Mouse (Mus musculus): ENCODE data around the gene Prkg1. TPM values are rescaled to one million over a fixed set of nuclear protein-coding genes. Genes with fewer than 3 reads are reported as not detected.

The Prkg1 gene
- polyA plus RNA-seq, 1 experiment from 2014 or later, result 13.7 TPM

- Histone ChIP-seq H3K27me3 (replicated peaks; ENCODE audit: control insufficient read depth, insufficient read depth, low read length) (no peaks in the 10 kb centered on the region), H3K4me3 (ENCODE audit: low read depth, low read length) (no peak overlapping the region), H3K27ac (replicated peaks; ENCODE audit: low read depth, low read length) (no peak overlapping the region), H3K9me3 (ENCODE audit: control insufficient read depth, low read length) (no peaks in the 10 kb centered on the region), H3K4me2 (ENCODE audit: low read depth, low read length) (no peak overlapping the region), H3K4me1 (ENCODE audit: control insufficient read depth, insufficient read depth, low read length) (no peaks in the 10 kb centered on the region), H3K36me3 (ENCODE audit: control insufficient read depth, insufficient read depth, low read length) (no peaks in the 10 kb centered on the region), H3K9ac (ENCODE audit: low read depth, low read length) (no peak overlapping the region)
- ATAC-seq (ENCODE audit: low read depth) (no peak), DNase-seq (ENCODE audit: low spot score) (no peak)
- 76% methylated on average over 4 of the region's 4 CpGs for WGBS
Measured at GRCm38 (mm10) chr19:30844916-30845315, 919.9 kb downstream of the Prkg1 start.

- Histone ChIP-seq H3K4me3 (ENCODE audit: low read depth, low read length) (no peak overlapping the region), H3K9ac (ENCODE audit: low read depth, low read length) (no peak overlapping the region), H3K27me3 (replicated peaks; ENCODE audit: control insufficient read depth, insufficient read depth, low read length) (no peaks in the 10 kb centered on the region), H3K27ac (replicated peaks; ENCODE audit: low read depth, low read length) (no peak overlapping the region), H3K36me3 (ENCODE audit: control insufficient read depth, insufficient read depth, low read length) (no peaks in the 10 kb centered on the region), H3K9me3 (ENCODE audit: control insufficient read depth, low read length) (no peaks in the 10 kb centered on the region), H3K4me2 (ENCODE audit: low read depth, low read length) (no peak overlapping the region), H3K4me1 (ENCODE audit: control insufficient read depth, insufficient read depth, low read length) (no peaks in the 10 kb centered on the region)
- DNase-seq (ENCODE audit: low spot score) (no peak), ATAC-seq (ENCODE audit: low read depth) (no peak)
- WGBS, result 70% methylated on average over 4 of the region's 4 CpGs
Measured at GRCm38 (mm10) chr19:30843637-30844036, 921.2 kb downstream of the Prkg1 start.

- Histone ChIP-seq H3K4me2 (ENCODE audit: low read depth, low read length) (no peak overlapping the region; the same call in 1 of the 2 replicates), H3K9me3 (ENCODE audit: control insufficient read depth, low read length) (no peaks in the 10 kb centered on the region), H3K9ac (ENCODE audit: low read depth, low read length) (no peak overlapping the region), H3K27me3 (replicated peaks; ENCODE audit: control insufficient read depth, insufficient read depth, low read length) (no peaks in the 10 kb centered on the region), H3K4me3 (ENCODE audit: low read depth, low read length) (no peak overlapping the region), H3K27ac (replicated peaks; ENCODE audit: low read depth, low read length) (no peak overlapping the region), H3K4me1 (ENCODE audit: control insufficient read depth, insufficient read depth, low read length) (no peaks in the 10 kb centered on the region), H3K36me3 (ENCODE audit: control insufficient read depth, insufficient read depth, low read length) (no peaks in the 10 kb centered on the region)
- DNase-seq (ENCODE audit: low spot score), result peak; percentile 88
- 4% methylated on average over 4 of the region's 4 CpGs for WGBS
- ATAC-seq (ENCODE audit: low read depth), result peak; percentile 90
Measured at GRCm38 (mm10) chr19:30843052-30843564, 921.7 kb downstream of the Prkg1 start.

GRCm38 (mm10) chr19:30842640-30843039, 922.2 kb downstream of the Prkg1 start:
- Histone ChIP-seq H3K36me3 (ENCODE audit: control insufficient read depth, insufficient read depth, low read length) (no peaks in the 10 kb centered on the region), H3K4me3 (ENCODE audit: low read depth, low read length) (no peak overlapping the region), H3K4me1 (ENCODE audit: control insufficient read depth, insufficient read depth, low read length) (no peaks in the 10 kb centered on the region), H3K27ac (replicated peaks; ENCODE audit: low read depth, low read length) (no peak overlapping the region), H3K27me3 (replicated peaks; ENCODE audit: control insufficient read depth, insufficient read depth, low read length) (no peaks in the 10 kb centered on the region), H3K9ac (ENCODE audit: low read depth, low read length) (no peak overlapping the region), H3K4me2 (ENCODE audit: low read depth, low read length) (no peak overlapping the region), H3K9me3 (ENCODE audit: control insufficient read depth, low read length) (no peaks in the 10 kb centered on the region)
- ATAC-seq (ENCODE audit: low read depth), result 0 out of 2 replicates have a peak, but pooled peaks have one; percentile 19
- no peak for DNase-seq (ENCODE audit: low spot score)
- WGBS, result 19% methylated on average over 1 of the region's 1 CpGs

GRCm38 (mm10) chr19:30833045-30833651, 931.7 kb downstream of the Prkg1 start:
- ATAC-seq (ENCODE audit: low read depth) (no peak), DNase-seq (ENCODE audit: low spot score) (no peak)
- WGBS, result 11% methylated on average over 1 of the region's 1 CpGs
- H3K4me3 ChIP-seq (ENCODE audit: low read depth, low read length), result no peak overlapping the region
- no peak overlapping the region for H3K27ac ChIP-seq (replicated peaks; ENCODE audit: low read depth, low read length)
- no peaks in the 10 kb centered on the region for H3K27me3 ChIP-seq (replicated peaks; ENCODE audit: control insufficient read depth, insufficient read depth, low read length)
- H3K4me1 ChIP-seq (ENCODE audit: control insufficient read depth, insufficient read depth, low read length), result no peaks in the 10 kb centered on the region
- H3K9me3 ChIP-seq (ENCODE audit: control insufficient read depth, low read length), result 0 out of 2 replicates have a peak, but pooled peaks cover 4% of the 10 kb centered on the region
- H3K36me3 ChIP-seq (ENCODE audit: control insufficient read depth, insufficient read depth, low read length), result no peaks in the 10 kb centered on the region
- H3K4me2 ChIP-seq (ENCODE audit: low read depth, low read length), result no peak overlapping the region
- no peak overlapping the region for H3K9ac ChIP-seq (ENCODE audit: low read depth, low read length)

- WGBS, result 85% methylated on average over 7 of the region's 7 CpGs
- H3K9ac ChIP-seq (ENCODE audit: low read depth, low read length), result no peak overlapping the region
- ATAC-seq (ENCODE audit: low read depth) (no peak), DNase-seq (ENCODE audit: low spot score) (no peak)
- H3K4me3 ChIP-seq (ENCODE audit: low read depth, low read length), result no peak overlapping the region
- no peaks in the 10 kb centered on the region for H3K36me3 ChIP-seq (ENCODE audit: control insufficient read depth, insufficient read depth, low read length)
- no peaks in the 10 kb centered on the region for H3K4me1 ChIP-seq (ENCODE audit: control insufficient read depth, insufficient read depth, low read length)
- no peak overlapping the region for H3K27ac ChIP-seq (replicated peaks; ENCODE audit: low read depth, low read length)
- no peaks in the 10 kb centered on the region for H3K27me3 ChIP-seq (replicated peaks; ENCODE audit: control insufficient read depth, insufficient read depth, low read length)
- H3K9me3 ChIP-seq (ENCODE audit: control insufficient read depth, low read length), result 0 out of 2 replicates have a peak, but pooled peaks cover 6% of the 10 kb centered on the region
- no peak overlapping the region for H3K4me2 ChIP-seq (ENCODE audit: low read depth, low read length)
Measured at GRCm38 (mm10) chr19:30829231-30829775, 935.5 kb downstream of the Prkg1 start.

GRCm38 (mm10) chr19:30827820-30828219, 937.0 kb downstream of the Prkg1 start:
- no peak overlapping the region for H3K9ac ChIP-seq (ENCODE audit: low read depth, low read length)
- WGBS, result 81% methylated on average over 3 of the region's 3 CpGs

GRCm38 (mm10) chr19:30826106-30826505, 938.7 kb downstream of the Prkg1 start:
- H3K9ac ChIP-seq (ENCODE audit: low read depth, low read length), result no peak overlapping the region
- ATAC-seq (ENCODE audit: low read depth), result no peak
- DNase-seq (ENCODE audit: low spot score), result no peak
- no peak overlapping the region for H3K27ac ChIP-seq (replicated peaks; ENCODE audit: low read depth, low read length)
- H3K27me3 ChIP-seq (replicated peaks; ENCODE audit: control insufficient read depth, insufficient read depth, low read length), result no peaks in the 10 kb centered on the region
- H3K9me3 ChIP-seq (ENCODE audit: control insufficient read depth, low read length), result 0 out of 2 replicates have a peak, but pooled peaks cover 6% of the 10 kb centered on the region
- H3K36me3 ChIP-seq (ENCODE audit: control insufficient read depth, insufficient read depth, low read length), result no peaks in the 10 kb centered on the region
- 65% methylated on average over 2 of the region's 2 CpGs for WGBS
- no peaks in the 10 kb centered on the region for H3K4me1 ChIP-seq (ENCODE audit: control insufficient read depth, insufficient read depth, low read length)
- H3K4me3 ChIP-seq (ENCODE audit: low read depth, low read length), result no peak overlapping the region
- H3K4me2 ChIP-seq (ENCODE audit: low read depth, low read length), result no peak overlapping the region

More at GRCm38 (mm10) chr19:30827820-30828219, 937.0 kb downstream of the Prkg1 start:
- Histone ChIP-seq H3K9me3 (ENCODE audit: control insufficient read depth, low read length) (0 out of 2 replicates have a peak, but pooled peaks cover 6% of the 10 kb centered on the region), H3K4me1 (ENCODE audit: control insufficient read depth, insufficient read depth, low read length) (no peaks in the 10 kb centered on the region), H3K4me2 (ENCODE audit: low read depth, low read length) (no peak overlapping the region), H3K4me3 (ENCODE audit: low read depth, low read length) (no peak overlapping the region), H3K27ac (replicated peaks; ENCODE audit: low read depth, low read length) (no peak overlapping the region), H3K27me3 (replicated peaks; ENCODE audit: control insufficient read depth, insufficient read depth, low read length) (no peaks in the 10 kb centered on the region), H3K36me3 (ENCODE audit: control insufficient read depth, insufficient read depth, low read length) (no peaks in the 10 kb centered on the region)
- ATAC-seq (ENCODE audit: low read depth), result no peak
- DNase-seq (ENCODE audit: low spot score), result no peak

- Histone ChIP-seq H3K9me3 (ENCODE audit: control insufficient read depth, low read length) (no peaks in the 10 kb centered on the region), H3K36me3 (ENCODE audit: control insufficient read depth, insufficient read depth, low read length) (no peaks in the 10 kb centered on the region), H3K9ac (ENCODE audit: low read depth, low read length) (no peak overlapping the region), H3K27me3 (replicated peaks; ENCODE audit: control insufficient read depth, insufficient read depth, low read length) (no peaks in the 10 kb centered on the region), H3K4me3 (ENCODE audit: low read depth, low read length) (no peak overlapping the region), H3K27ac (replicated peaks; ENCODE audit: low read depth, low read length) (no peak overlapping the region), H3K4me2 (ENCODE audit: low read depth, low read length) (no peak overlapping the region), H3K4me1 (ENCODE audit: control insufficient read depth, insufficient read depth, low read length) (no peaks in the 10 kb centered on the region)
- no peak for ATAC-seq (ENCODE audit: low read depth)
- WGBS, result 71% methylated on average over 6 of the region's 6 CpGs
- no peak for DNase-seq (ENCODE audit: low spot score)
Measured at GRCm38 (mm10) chr19:30815661-30816060, 949.2 kb downstream of the Prkg1 start.

Data from embryonic facial prominence, embryonic 14.5 days (tissue).